Mouse (Mus musculus): ENCODE data around the gene Gm21637. TPM values are rescaled to one million over a fixed set of nuclear protein-coding genes. Genes with fewer than 3 reads are reported as not detected.

The Gm21637 gene
- total RNA-seq (2023): not detected

GRCm38 (mm10) chrX:31961744-31962143 is at the start of gene Gm21637:
Gene Gm21637 (plus strand): TSS chrX:31962044.

Other genes starting within 250 kb of the Gm21637 start
- not detected for gene Btbd35f25, start 244.9 kb upstream of the Gm21637 start, total RNA-seq (2023)
- not detected for gene Btbd35f22, start 85.8 kb downstream of the Gm21637 start, total RNA-seq (2023)

All from CD4-positive naive resting alpha-beta T cell, adult 76 days (primary cell).